Mouse (Mus musculus) limb, embryonic 14.5 days (tissue): ENCODE measurements around the gene Tldc2. TPM values are rescaled to one million over a fixed set of nuclear protein-coding genes. Genes with fewer than 3 reads are reported as not detected.

Experiments used
- ATAC-seq: fragments of 200-750 bp; cut with Nextera tagmentation; 2 replicates; pipeline ENCODE4 v1.8.0; 2017; ENCODE audit warnings: low read depth, moderate number of reproducible peaks, moderate TSS enrichment; ENCODE audit not compliant: low FRiP score
- DNase-seq: peaks from one replicate; pipeline ENCODE4 v3.0.0-alpha.2; 2015; ENCODE audit warnings: low spot score
- H3K27ac ChIP-seq: fragments of 300-500 bp; sonication (generic); replicated peaks from 2 replicates; pipeline ENCODE4 v1.5.1; 2014; ENCODE audit warnings: low read depth, mild to moderate bottlenecking, low read length, moderate library complexity, mixed read lengths
- H3K27me3 ChIP-seq: fragments of 300-500 bp; sonication (generic); 2 replicates; pipeline ENCODE4 v1.6.1; 2014; ENCODE audit warnings: low read length, mixed read lengths; ENCODE audit not compliant: control insufficient read depth, insufficient read depth
- H3K36me3 ChIP-seq: fragments of 300-500 bp; sonication (generic); 2 replicates; pipeline ENCODE4 v1.6.1; 2014; ENCODE audit warnings: mild to moderate bottlenecking, low read length, moderate library complexity, mixed read lengths; ENCODE audit not compliant: control insufficient read depth, insufficient read depth
- H3K4me1 ChIP-seq: fragments of 300-500 bp; sonication (generic); 2 replicates; pipeline ENCODE4 v1.6.1; 2014; ENCODE audit warnings: antibody characterized with exemption, low read length, mixed read lengths; ENCODE audit not compliant: control insufficient read depth, insufficient read depth
- H3K4me2 ChIP-seq: fragments of 300-500 bp; sonication (generic); replicated peaks from 2 replicates; pipeline ENCODE4 v1.6.1; 2014; ENCODE audit warnings: low read depth, mild to moderate bottlenecking, low read length, moderate library complexity; ENCODE audit not compliant: severe bottlenecking
- H3K4me3 ChIP-seq: fragments of 300-500 bp; sonication (generic); replicated peaks from 2 replicates; pipeline ENCODE4 v1.5.1; 2014; ENCODE audit warnings: low read length
- H3K9ac ChIP-seq: fragments of 300-500 bp; sonication (generic); 2 replicates; pipeline ENCODE4 v1.6.1; 2014; ENCODE audit warnings: mild to moderate bottlenecking, low read depth, low read length, moderate library complexity; ENCODE audit not compliant: severe bottlenecking
- H3K9me3 ChIP-seq: fragments of 300-500 bp; sonication (generic); 2 replicates; pipeline ENCODE4 v1.6.1; 2016; ENCODE audit warnings: low read length; ENCODE audit not compliant: control insufficient read depth
- POLR2A ChIP-seq: fragments of 200-500 bp; IDR thresholded peaks from 2 replicates; pipeline ENCODE4 v1.8.0; 2012; ENCODE audit warnings: inconsistent platforms, mild to moderate bottlenecking, moderate library complexity, borderline replicate concordance; ENCODE audit not compliant: insufficient read depth, insufficient read length; ENCODE audit errors: extremely low read depth
- WGBS: fragments of 180-500 bp; shearing (Covaris S2); extraction: QIAGEN DNeasy Blood & Tissue Kit; methylation state at CpG from one replicate; pipeline ENCODE4 v1.1.7; 2014; 5-methylcytosine and 5-hydroxymethylcytosine counted together
- polyA plus RNA-seq, 2 experiments: library from polyadenylated mRNA; depleted of rRNA in 1 of 2; stranded (reverse) in 1 of 2; unstranded in 1 of 2; fragments of >200 nt; fragmentation: Nextera tagmentation in 1 of 2; extraction: Ambion mirVana in 1 of 2; gene quantifications; 2 replicates each; pipeline versions ENCODE4 v1.2.1 to v1.2.3; 2012 to 2014

Tldc2 gene
- polyA plus RNA-seq, 2 experiments = not detected

GRCm38 (mm10) chr2:157060557-157061305, 26.1 kb upstream of the Tldc2 start:
- H3K4me3 ChIP-seq = no peak overlapping the region
- no peak for ATAC-seq
- peaks cover 30% of the 10 kb centered on the region for H3K4me1 ChIP-seq

GRCm38 (mm10) chr2:157063241-157063700, 23.6 kb upstream of the Tldc2 start:
- H3K4me1 ChIP-seq = peaks cover 27% of the 10 kb centered on the region

More at GRCm38 (mm10) chr2:157060557-157061305, 26.1 kb upstream of the Tldc2 start:
- 83% methylated on average over 11 of the region's 11 CpGs for WGBS
- Histone ChIP-seq H3K27ac (no peak overlapping the region), H3K36me3 (peaks cover 42% of the 10 kb centered on the region), H3K27me3 (no peaks in the 10 kb centered on the region), H3K9ac (no peak overlapping the region), H3K9me3 (no peaks in the 10 kb centered on the region), H3K4me2 (no peak overlapping the region)
- TF ChIP-seq POLR2A = no peak
- DNase-seq = no peak

GRCm38 (mm10) chr2:157064136-157064535, 22.7 kb upstream of the Tldc2 start:
- no peak for DNase-seq
- 64% methylated on average over 7 of the region's 7 CpGs for whole genome bisulfite sequencing
- H3K27me3 ChIP-seq = no peaks in the 10 kb centered on the region
- no peak for TF ChIP-seq POLR2A
- peak overlapping the region; percentile 14; the same call in 1 of the 2 replicates for H3K27ac ChIP-seq
- no peak for ATAC-seq
- H3K4me1 ChIP-seq = peaks cover 26% of the 10 kb centered on the region
- H3K9ac ChIP-seq = 0 out of 2 replicates have a peak overlapping the region, but pooled peaks have one; percentile 12
- no peaks in the 10 kb centered on the region for H3K9me3 ChIP-seq
- H3K4me3 ChIP-seq = no peak overlapping the region
- H3K4me2 ChIP-seq = no peak overlapping the region
- H3K36me3 ChIP-seq = peaks cover 32% of the 10 kb centered on the region

More at GRCm38 (mm10) chr2:157063241-157063700, 23.6 kb upstream of the Tldc2 start:
- Histone ChIP-seq H3K9ac (no peak overlapping the region), H3K27me3 (no peaks in the 10 kb centered on the region), H3K27ac (no peak overlapping the region), H3K9me3 (no peaks in the 10 kb centered on the region), H3K36me3 (peaks cover 34% of the 10 kb centered on the region), H3K4me3 (no peak overlapping the region), H3K4me2 (no peak overlapping the region)
- no peak for ATAC-seq
- WGBS = 67% methylated on average over 4 of the region's 4 CpGs
- no peak for DNase-seq
- no peak for TF ChIP-seq POLR2A

GRCm38 (mm10) chr2:157064978-157065878, 21.6 kb upstream of the Tldc2 start:
- H3K27ac ChIP-seq = no peak overlapping the region
- peaks cover 21% of the 10 kb centered on the region for H3K36me3 ChIP-seq
- H3K9ac ChIP-seq = no peak overlapping the region

GRCm38 (mm10) chr2:157065879-157066226, 21.0 kb upstream of the Tldc2 start:
- WGBS = 59% methylated on average over 7 of the region's 7 CpGs
- H3K36me3 ChIP-seq = peaks cover 16% of the 10 kb centered on the region
- peaks cover 40% of the 10 kb centered on the region for H3K4me1 ChIP-seq
- no peak overlapping the region for H3K4me2 ChIP-seq
- H3K9ac ChIP-seq = no peak overlapping the region
- DNase-seq (no peak), ATAC-seq (no peak)
- no peaks in the 10 kb centered on the region for H3K9me3 ChIP-seq
- TF ChIP-seq POLR2A = no peak
- no peak overlapping the region for H3K4me3 ChIP-seq
- H3K27me3 ChIP-seq = no peaks in the 10 kb centered on the region
- H3K27ac ChIP-seq = no peak overlapping the region

More at GRCm38 (mm10) chr2:157064978-157065878, 21.6 kb upstream of the Tldc2 start:
- Histone ChIP-seq H3K4me1 (peaks cover 34% of the 10 kb centered on the region), H3K4me2 (no peak overlapping the region), H3K9me3 (no peaks in the 10 kb centered on the region), H3K4me3 (no peak overlapping the region), H3K27me3 (no peaks in the 10 kb centered on the region)
- DNase-seq (no peak), ATAC-seq (no peak)
- no peak for TF ChIP-seq POLR2A
- 72% methylated on average over 14 of the region's 14 CpGs for WGBS
